Mouse (Mus musculus): ENCODE measurements at regions not wholly inside any gene's neighbourhood (a gene's known extent, or its start where the extent isn't known, plus 50 kb on each side); places are given as distances from the start of the nearest gene placed in this dataset.

DNA sequence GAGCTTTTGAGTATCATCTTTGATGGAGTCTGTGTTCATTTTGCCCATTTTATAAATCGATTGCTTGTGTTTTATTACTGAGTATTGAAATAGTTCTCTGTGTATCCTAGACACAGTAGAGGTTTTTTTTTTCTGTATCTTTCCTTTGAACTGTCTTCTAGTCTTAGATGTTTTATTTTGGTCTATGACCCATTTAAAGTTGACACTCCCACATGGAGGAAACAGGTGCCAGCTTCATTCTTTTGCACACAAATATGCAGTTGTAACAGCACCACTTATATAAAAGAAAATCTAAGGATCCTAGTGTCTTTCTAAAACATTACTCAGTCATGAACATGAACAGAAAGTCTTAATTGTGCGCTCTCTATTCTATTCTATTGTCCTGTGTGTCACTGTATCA, 230.2 kb upstream of the Nsun2 start:
- TF ChIP-seq CTCF (IDR thresholded peaks at IDR 0.05; ENCODE audit: borderline replicate concordance, extremely low read depth, insufficient read depth, insufficient read length) (no peak), POLR2A (IDR thresholded peaks at IDR 0.05; ENCODE audit: borderline replicate concordance, extremely low read depth, insufficient read depth, insufficient read length, poor library complexity, severe bottlenecking) (no peak)

Measured in brain, embryonic 14.5 days (tissue).